Mouse (Mus musculus): ENCODE measurements around the gene Foxj3. TPM values are rescaled to one million over a fixed set of nuclear protein-coding genes. Genes with fewer than 3 reads are reported as not detected.

Gene Foxj3
- total and polyA plus RNA-seq, 3 experiments, result 13.4 to 33.9 (median 15.3) TPM

GRCm38 (mm10) chr4:119539031-119539824 is 2.4 kb downstream of the Foxj3 start, which contains the start of gene Frg2f1:
Gene Frg2f1 (minus strand): TSS chr4:119539529.
- peak within 1 kb of the TSS; percentile 94 for H3K9ac ChIP-seq (ENCODE audit: insufficient read depth, low read depth)
- peak within 1 kb of the TSS; percentile 85 for H3K27ac ChIP-seq (ENCODE audit: insufficient read depth, low read depth)
- peak; percentile 87 for DNase-seq (ENCODE audit: extremely low read depth)
- dilution Hi-C loops (cut with MboI; ENCODE audit: extremely low pct_ligation_motif_present, extremely low pct_unique_long_range_greater_than_20kb, low sequenced_read_pairs), result no loop called here
- H3K4me3 ChIP-seq (replicated peaks in 1 of 3; ENCODE audit: low read depth in 2 of 3, low read length in 2 of 3, poor library complexity in 1 of 3), result peak within 1 kb of the TSS; percentile 82 to 100 (median 99)
- H3K4me1 ChIP-seq (ENCODE audit: control insufficient read depth in 1 of 2, insufficient read depth in 2 of 2), result peaks cover 0 to 38% of the 10 kb centered on the region in 2 experiments; a peak in 2 of 4 replicates
- peaks cover 38% of the 10 kb centered on the region for H3K79me2 ChIP-seq (replicated peaks; ENCODE audit: control insufficient read depth, extremely low read depth, insufficient read depth, poor library complexity, severe bottlenecking)
- H3K36me3 ChIP-seq (replicated peaks in 1 of 2; ENCODE audit: control insufficient read depth in 1 of 2, insufficient read depth in 1 of 2, low read length in 1 of 2), result peaks cover 0 to 2% of the 10 kb centered on the region in 2 experiments
- no peaks in the 10 kb centered on the region for H3K9me3 ChIP-seq (replicated peaks; ENCODE audit: low read length)
- in situ Hi-C loops (cut with MboI; ENCODE audit: low pct_ligation_motif_present, low pct_unique_long_range_greater_than_20kb, low sequenced_read_pairs), result loop anchor here (10.0 kb wide), 2 partner anchors 104 to 294 kb away; no protein-coding TSS in a partner anchor
- peak within 1 kb of the TSS; percentile 92 for H3K4me2 ChIP-seq (ENCODE audit: insufficient read depth, low read depth, poor library complexity, severe bottlenecking)
- no peaks in the 10 kb centered on the region for H3K27me3 ChIP-seq (replicated peaks)
- TF ChIP-seq CTCF (conservative IDR thresholded peaks at IDR 0.05 in 1 of 2, IDR thresholded peaks at IDR 0.05 in 1 of 2; ENCODE audit: low read depth in 2 of 2, low read length in 2 of 2) (0 out of 4 replicates have a peak, but pooled peaks of 1 of the 2 experiments have one; percentile 0), MYC (IDR thresholded peaks at IDR 0.05; ENCODE audit: low read depth, low read length) (peak; percentile 47; the same call in 1 of the 2 replicates), ELF1 (IDR thresholded peaks at IDR 0.05; ENCODE audit: low read depth, low read length) (peak; percentile 72), ETS1 (conservative IDR thresholded peaks at IDR 0.05; ENCODE audit: low read depth, low read length) (no peak), PAX5 (IDR thresholded peaks at IDR 0.05; ENCODE audit: low read length) (no peak), MXI1 (IDR thresholded peaks at IDR 0.05; ENCODE audit: low read depth, low read length) (peak; percentile 56; the same call in 1 of the 2 replicates), ZNF384 (IDR thresholded peaks at IDR 0.05; ENCODE audit: low read depth, low read length) (no peak), SMC3 (IDR thresholded peaks at IDR 0.05; ENCODE audit: low read depth, low read length) (0 out of 2 replicates have a peak, but pooled peaks have one; percentile 12), NRF1 (IDR thresholded peaks at IDR 0.05; ENCODE audit: low read depth, low read length) (peak; percentile 37; the same call in 1 of the 2 replicates), BHLHE40 (IDR thresholded peaks at IDR 0.05; ENCODE audit: low read depth, low read length) (peak; percentile 46; the same call in 1 of the 2 replicates), JUND (conservative IDR thresholded peaks at IDR 0.05; ENCODE audit: low read depth, low read length) (no peak), UBTF (IDR thresholded peaks at IDR 0.05; ENCODE audit: low read depth, low read length) (peak; percentile 89), POLR2A (IDR thresholded peaks at IDR 0.05; ENCODE audit: low read depth, low read length) (peak; percentile 63), SIN3A (IDR thresholded peaks at IDR 0.05; ENCODE audit: low read length) (peak; percentile 48), MEF2A (IDR thresholded peaks at IDR 0.05; ENCODE audit: borderline replicate concordance, low read depth, low read length) (no peak; the same call in 1 of the 2 replicates), JUN (IDR thresholded peaks at IDR 0.05; ENCODE audit: insufficient read depth, low read depth, low read length) (no peak), ZMIZ1 (IDR thresholded peaks at IDR 0.05; ENCODE audit: low read depth, low read length) (peak; percentile 62), IRF4 (IDR thresholded peaks at IDR 0.05; ENCODE audit: low read depth, low read length) (peak; percentile 58), ZKSCAN1 (IDR thresholded peaks at IDR 0.05; ENCODE audit: borderline replicate concordance, low read depth, low read length) (no peak; the same call in 1 of the 2 replicates), GABPA (IDR thresholded peaks at IDR 0.05; ENCODE audit: insufficient replicate concordance, low read depth, low read length) (no peak; the same call in 1 of the 2 replicates), MAZ (IDR thresholded peaks at IDR 0.05; ENCODE audit: low read depth, low read length) (peak; percentile 72; the same call in 1 of the 2 replicates), USF1 (IDR thresholded peaks at IDR 0.05; ENCODE audit: low read depth, low read length) (peak; percentile 54), NELFE (IDR thresholded peaks at IDR 0.05; ENCODE audit: low read depth, low read length) (peak; percentile 71), CHD1 (IDR thresholded peaks at IDR 0.05; ENCODE audit: low read depth, low read length) (no peak), RAD21 (IDR thresholded peaks at IDR 0.05; ENCODE audit: low read depth, low read length) (no peak), KAT2A (IDR thresholded peaks at IDR 0.05; ENCODE audit: insufficient replicate concordance, low read length) (peak; percentile 91), TCF12 (IDR thresholded peaks at IDR 0.05; ENCODE audit: low read depth, low read length) (no peak; the same call in 1 of the 2 replicates), CHD2 (IDR thresholded peaks at IDR 0.05; ENCODE audit: low read length) (peak; percentile 82), HCFC1 (IDR thresholded peaks at IDR 0.05; ENCODE audit: low read depth, low read length) (peak; percentile 74), ZC3H11A (IDR thresholded peaks at IDR 0.05; ENCODE audit: low read depth, low read length) (no peak), MAX (IDR thresholded peaks at IDR 0.05; ENCODE audit: low read length) (peak; percentile 68), POLR2AphosphoS2 (IDR thresholded peaks at IDR 0.05; ENCODE audit: low read depth, low read length) (peak; percentile 52; the same call in 1 of the 2 replicates), RCOR1 (conservative IDR thresholded peaks at IDR 0.05; ENCODE audit: low read depth, low read length) (peak; percentile 6; the same call in 1 of the 2 replicates)

Data from CH12.LX (cell line).